Mouse (Mus musculus) midbrain, embryonic 10.5 days (tissue): Measurements from ENCODE around the gene Mecr. TPM values are rescaled to one million over a fixed set of nuclear protein-coding genes. Genes with fewer than 3 reads are reported as not detected.

ENCODE experiments used
- polyA plus RNA-seq: library from polyadenylated mRNA; unstranded; fragments of >200 nt; fragmentation: Nextera tagmentation; extraction: Ambion mirVana; gene quantifications from 2 replicates; pipeline ENCODE4 v1.2.1, GENCODE M21; 2016

The Mecr gene
- polyA plus RNA-seq, 1 experiment from 2014 or later = 58.0 TPM

Other genes starting within 250 kb of the Mecr start
- 12.4 and 16.8 TPM in 2 replicates for gene Ptpru, start 5.2 kb upstream of the Mecr start, polyA plus RNA-seq
- 147 and 157 TPM in 2 replicates for gene Srsf4, start 30.1 kb downstream of the Mecr start, polyA plus RNA-seq
- 0.39 and 0.49 TPM in 2 replicates for gene Tmem200b, start 78.3 kb downstream of the Mecr start, polyA plus RNA-seq
- gene Gm10300, start 231.2 kb downstream of the Mecr start, polyA plus RNA-seq = not detected in 2 replicates
- gene Epb41, start 231.9 kb downstream of the Mecr start, polyA plus RNA-seq = 123 and 167 TPM in 2 replicates